Mouse (Mus musculus): Measurements from ENCODE around the gene Csrp3.

Gene Csrp3

DNA sequence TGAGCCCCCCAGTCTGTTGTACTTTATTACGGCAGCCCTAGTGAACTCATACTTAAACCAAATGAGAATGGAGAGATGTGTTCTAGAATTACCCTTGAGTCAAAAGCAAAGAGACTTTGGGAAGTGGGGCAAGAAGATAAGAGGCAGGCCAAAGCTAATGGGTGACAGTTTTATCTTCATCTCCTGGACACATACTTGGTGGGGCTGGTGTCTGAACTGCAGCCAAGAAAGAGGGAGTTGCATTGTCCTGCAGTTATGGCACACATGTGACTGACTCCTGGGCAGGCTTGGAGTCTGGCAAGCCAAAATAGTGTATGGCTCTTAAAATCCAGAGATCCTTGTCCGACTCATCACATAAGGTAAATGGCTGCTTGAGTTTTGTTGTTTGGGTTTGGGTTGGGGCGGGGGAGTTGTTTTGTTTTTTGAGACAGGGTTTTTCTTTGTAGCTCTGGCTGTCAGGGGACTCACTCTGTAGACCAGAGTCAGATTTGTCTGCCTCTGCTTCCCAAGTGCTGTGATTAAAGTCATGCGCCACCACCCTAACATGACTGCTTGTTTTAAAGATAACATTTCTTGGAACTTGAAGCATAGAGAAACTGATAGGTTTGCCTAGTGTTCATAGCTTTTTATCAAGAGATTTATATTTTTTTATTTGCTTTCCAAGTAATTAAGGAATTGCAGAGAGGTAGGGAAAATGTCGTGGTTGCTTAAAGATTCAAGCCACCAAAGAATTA is 18.5 kb downstream of the Csrp3 start:
- 88% methylated on average over 5 of the region's 5 CpGs for WGBS

DNA sequence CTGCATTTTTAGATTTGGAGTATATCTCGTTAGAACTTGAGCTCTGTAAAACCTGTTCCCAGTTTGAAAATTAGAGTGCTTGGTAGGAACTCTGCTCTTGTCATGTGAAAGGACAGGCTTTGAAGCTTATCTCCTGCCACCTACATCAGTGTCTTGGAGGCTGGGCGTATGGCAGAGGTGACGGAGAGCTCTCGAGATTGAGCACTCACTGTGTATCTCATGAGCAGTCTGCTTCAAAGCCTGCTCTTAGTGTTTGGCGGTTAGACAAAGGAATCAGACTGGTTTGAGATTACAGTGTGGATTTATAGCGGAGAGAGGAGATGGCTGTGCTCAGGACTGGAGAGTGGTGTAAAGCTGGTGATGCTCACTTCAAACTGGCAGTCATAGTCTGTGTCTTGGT is 22.7 kb downstream of the Csrp3 start:
- 94% methylated on average over 6 of the region's 6 CpGs for WGBS

DNA sequence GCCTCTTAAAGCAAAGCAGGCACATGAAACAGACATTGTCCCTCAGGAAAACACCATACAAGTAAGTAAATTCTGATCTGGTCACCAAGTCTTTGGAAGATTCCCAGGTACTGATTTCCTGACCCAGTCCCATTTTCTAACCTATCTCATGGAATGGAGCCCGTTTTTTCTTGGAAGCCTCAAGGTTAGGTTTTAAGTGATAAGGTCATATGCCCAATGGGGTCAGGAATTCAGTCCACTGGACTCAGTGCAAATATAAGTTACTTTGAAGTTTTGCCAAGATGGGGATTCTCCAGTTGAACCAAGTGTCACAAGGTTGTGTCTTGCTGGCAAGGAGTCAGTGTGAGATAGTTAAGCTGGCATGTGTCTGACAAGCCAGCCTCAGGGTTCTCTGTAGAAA is 23.2 kb downstream of the Csrp3 start:
- 90% methylated on average over 1 of the region's 1 CpGs for WGBS

DNA sequence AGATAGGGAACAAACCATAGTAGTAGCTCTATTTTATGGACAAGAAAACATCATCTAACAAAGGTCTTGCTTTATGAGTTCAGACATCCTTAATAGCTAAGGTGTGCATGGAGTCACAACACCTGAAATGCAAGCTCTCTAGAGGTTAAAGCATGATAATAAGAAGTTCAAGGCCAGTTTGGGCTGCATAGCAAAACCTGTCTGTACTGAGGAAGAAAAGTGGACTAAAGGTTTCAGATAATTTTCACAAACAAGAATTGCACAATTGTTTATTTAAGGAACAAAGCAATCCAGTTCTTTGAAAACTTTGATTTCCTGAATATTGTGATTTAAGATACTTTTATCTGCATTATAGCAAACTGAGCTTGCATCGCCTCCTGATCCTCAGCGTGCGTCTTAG is 24.2 kb downstream of the Csrp3 start:
- 97% methylated on average over 3 of the region's 3 CpGs for WGBS

DNA sequence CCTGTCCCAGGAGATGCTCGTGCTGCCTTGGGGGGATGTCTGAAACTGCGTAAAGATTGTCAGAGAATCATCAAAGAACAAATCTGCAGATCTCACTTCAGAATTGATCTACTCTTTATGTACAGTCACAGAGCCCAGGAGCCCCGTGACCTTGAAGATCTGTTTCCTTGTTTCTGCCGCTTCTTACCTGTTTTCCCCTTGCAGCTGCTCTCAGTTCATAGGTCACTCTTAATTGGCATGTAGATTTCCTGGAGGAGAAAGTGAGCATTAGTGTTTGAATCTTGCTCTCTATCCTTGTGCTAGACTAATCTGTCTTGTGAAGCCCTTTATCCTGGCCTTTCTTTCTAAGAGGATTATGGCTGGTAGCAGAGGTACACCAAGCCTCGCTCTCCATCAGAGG is 26.2 kb downstream of the Csrp3 start:
- WGBS, result 90% methylated on average over 5 of the region's 5 CpGs

DNA sequence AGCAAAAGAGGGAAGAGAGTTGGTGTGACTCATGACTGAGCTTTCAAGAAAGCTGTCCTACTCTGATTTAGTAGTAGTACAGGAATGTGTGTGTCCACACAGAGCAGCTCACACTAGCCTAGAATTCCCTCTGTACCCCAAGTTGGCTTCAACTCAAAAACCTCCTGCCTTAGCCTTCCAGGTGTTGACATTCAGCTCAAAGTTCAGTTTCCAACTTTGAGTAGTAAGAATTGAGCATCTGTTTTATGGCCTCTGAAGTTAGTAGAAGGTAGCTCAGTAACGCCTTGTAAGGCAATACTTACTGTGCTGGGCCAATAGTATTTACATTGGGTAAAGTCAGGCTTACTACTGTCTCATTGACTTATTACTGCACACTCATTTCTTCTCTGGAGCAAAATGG is 34.2 kb downstream of the Csrp3 start:
- 96% methylated on average over 1 of the region's 1 CpGs for WGBS

DNA sequence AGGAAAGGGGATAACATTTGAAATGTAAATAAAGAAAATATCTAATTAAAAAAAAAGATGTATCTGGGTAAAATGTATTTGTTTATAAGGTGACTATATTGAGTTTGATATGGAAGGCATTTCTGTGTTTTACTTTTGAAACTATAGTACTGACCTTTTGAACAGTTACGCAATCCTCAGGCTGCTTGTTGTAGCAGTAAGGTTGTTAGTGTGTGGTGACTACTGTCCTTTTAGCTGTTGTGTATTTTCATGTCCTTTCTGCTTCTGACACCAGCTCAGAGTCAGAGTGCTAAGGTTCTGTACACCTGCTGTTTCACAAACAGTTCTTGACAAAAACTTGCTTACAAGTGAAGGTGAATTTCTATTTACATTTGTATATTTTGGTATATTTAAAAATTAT is 37.2 kb downstream of the Csrp3 start:
- 95% methylated on average over 1 of the region's 1 CpGs for WGBS

DNA sequence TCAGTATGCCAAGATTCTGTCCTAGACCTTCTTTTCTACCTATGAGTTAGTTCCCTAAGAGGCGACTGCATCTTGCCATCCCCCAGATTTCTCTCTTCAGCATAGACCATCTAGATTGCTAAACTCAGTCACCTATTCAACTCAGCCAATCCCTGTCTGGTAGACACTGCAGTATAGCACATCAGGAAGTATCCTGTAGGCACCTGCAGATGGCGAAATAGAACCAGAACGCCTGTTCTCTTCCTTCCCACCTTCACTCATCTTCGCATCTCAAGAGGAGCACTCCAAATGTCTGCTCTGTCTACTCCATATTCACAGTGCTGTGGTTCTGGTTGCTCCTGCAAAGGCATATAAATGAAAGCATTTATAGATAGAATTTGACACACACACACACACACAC is 41.2 kb downstream of the Csrp3 start:
- WGBS, result 73% methylated on average over 4 of the region's 4 CpGs

DNA sequence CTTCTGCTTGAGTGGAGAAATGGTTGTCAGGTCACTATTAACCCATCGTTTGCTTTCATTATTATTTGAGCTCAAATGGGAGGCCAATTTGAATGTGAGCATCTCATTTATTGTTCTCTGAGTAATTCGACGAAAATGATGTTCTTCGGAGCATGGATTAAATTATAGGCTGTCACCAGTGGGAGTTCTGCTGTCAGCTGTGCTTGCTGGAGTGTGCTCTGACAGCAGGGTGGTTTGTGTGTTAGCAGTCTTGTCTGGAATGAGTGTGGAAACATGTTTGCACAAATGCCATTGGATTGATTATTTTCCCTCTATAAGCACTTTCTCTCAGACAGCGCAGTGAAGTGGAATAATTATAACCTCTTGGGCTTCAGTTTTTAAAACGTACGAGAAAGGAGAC is 44.5 kb downstream of the Csrp3 start:
- 59% methylated on average over 7 of the region's 7 CpGs for WGBS

DNA sequence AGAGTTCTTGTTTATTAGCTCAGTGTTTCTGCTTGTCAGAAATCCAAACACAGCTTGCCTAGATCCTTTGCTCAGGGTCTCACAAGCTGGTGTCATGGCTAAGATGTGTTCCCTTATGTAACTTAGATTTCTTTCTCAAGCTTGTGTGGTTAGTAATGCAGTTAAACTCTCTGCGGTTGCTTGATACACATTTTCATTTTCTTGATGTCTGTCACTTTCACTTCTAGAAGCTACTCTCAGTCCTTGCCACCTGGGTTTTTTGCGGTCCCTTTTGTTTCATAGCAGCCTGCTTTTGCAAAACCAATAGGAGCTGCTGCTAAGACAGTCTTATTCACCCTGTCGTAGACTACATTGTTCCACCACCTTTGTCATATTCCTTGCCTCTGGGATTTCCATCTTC is 52.7 kb downstream of the Csrp3 start:
- WGBS, result 79% methylated on average over 3 of the region's 3 CpGs

DNA sequence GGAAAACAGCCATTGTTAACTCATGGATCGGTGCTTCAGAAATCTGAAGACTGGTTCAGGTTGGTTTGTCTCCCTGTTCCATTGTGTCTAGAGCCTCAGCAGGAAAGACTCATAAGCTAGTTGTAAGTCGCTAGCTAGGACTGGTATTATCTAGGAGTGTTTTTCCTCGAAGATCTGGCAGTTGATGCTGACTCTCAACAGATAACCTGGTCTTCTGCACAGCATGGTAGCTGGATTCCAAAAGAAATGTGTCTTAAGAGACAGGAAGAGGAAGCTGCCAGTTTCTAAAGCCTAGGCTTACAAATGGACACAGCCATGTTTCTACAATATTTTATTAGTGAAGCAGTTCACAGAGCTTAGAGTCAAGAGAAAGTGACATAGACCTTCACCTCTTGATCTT is 56.4 kb downstream of the Csrp3 start:
- 77% methylated on average over 3 of the region's 3 CpGs for WGBS

DNA sequence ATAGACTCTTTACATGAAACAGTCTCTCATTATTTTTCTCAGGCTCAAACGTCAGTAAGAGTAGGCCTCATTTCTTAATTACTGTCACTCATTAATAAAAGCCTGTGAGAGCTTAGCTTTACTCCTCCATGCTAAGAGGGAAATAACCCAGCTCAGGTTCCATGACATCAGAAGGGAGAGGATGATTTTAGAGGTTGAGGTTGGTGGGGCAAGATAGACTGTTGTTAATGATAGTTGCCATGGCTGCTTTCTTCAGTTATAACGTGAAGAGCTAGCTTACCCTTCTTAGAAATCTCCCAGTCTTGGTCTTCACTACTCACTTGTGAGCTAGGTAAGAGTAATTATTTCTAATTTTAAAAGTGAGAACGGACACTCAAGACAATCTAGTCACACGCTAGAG is 57.7 kb downstream of the Csrp3 start:
- WGBS, result 41% methylated on average over 4 of the region's 4 CpGs

DNA sequence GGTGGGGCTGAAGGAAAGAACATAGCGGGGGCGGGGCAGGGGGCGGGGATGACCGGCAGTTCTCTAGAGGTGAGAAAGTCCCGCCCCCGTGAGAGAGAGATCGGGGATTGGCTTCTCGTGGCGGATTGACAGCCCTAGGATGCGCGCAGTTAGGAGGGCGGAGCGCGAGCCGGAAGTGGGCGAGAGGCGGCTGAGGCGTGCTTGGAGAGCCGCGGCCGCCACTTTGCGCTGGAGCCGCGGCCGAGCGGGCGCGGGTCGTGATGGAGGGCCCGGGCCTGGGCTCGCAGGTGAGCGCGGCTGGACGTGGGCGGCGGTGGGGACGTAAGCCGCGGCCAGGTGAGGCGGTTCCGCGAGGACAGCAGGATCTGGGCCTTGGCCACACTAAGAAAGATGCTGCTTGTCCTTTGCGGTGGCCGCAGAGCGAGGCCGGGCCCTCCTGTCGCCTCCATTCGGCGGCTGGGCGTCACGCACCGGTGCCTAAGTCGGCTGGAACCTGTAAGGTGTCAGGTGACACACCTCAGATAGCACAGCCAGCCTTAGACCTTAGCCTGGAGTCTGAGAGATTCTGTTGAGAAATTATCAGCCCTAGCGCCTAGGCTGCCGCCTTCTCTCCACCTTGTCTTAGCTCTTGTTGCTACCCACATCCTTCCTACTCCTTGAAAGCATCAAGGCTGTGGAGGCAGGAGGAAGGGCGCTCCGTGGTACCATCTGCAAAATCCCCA is 58.8 kb downstream of the Csrp3 start, which contains the start of gene Zdhhc13:
Zdhhc13 (plus strand) TSS at position 153 of the 722 bp plus-strand sequence.
- WGBS, result under 1% methylated on average over 57 of the region's 57 CpGs

DNA sequence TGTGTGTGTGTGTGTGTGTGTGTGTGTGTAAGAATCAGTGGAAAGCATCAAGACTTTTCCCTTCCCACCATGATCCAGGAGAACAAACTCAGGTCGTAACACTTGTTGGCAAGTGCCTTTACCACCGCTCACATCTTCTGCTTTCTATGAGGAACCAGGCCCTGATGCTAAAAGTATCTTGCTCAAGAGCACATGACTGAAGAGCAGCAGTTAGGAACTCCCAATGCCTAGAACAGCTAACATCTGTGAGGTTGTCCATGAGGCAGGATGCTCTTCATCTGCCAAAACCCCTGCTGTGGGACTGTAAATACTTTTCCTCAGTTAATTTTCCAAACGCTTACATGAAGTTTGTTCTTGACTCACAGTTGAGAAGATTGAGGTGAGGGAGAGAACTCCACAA is 59.5 kb downstream of the Csrp3 start:
- WGBS, result 49% methylated on average over 3 of the region's 3 CpGs

DNA sequence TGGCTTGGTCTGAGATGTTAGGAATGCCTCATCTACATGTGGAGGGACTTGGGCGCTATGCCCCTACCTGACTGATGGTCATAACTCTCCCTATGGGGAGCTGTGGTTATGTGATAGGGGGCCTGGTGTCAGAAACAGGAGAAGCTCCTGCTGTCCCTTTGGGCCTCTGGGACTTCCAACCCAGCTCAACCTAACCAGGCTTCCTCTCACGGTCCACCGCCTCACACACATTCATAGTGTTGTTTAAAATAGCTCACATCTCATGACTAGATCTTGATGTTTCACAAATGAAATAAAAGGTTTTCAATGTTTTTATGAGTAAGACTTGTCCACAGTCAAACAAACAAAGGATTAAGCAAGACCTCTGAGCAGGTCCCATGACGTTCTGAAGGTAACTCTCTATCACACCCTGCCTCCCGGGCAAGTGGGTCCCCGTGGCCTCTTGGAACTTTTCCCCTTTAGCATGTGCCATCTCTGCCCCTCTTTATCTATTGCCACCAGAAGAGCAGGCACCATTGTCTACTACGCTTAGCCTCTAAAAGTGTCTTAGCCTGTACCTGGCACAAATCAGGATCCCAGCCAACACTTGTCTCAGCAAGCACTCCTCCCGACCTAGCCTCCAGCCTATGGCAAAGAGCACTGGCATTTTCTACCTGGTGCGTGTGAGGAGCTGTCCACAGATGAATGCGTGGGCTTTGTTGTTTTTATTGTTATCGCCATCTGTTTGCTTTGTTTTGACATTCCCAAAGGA is 62.9 kb downstream of the Csrp3 start:
- WGBS, result 89% methylated on average over 11 of the region's 11 CpGs

DNA sequence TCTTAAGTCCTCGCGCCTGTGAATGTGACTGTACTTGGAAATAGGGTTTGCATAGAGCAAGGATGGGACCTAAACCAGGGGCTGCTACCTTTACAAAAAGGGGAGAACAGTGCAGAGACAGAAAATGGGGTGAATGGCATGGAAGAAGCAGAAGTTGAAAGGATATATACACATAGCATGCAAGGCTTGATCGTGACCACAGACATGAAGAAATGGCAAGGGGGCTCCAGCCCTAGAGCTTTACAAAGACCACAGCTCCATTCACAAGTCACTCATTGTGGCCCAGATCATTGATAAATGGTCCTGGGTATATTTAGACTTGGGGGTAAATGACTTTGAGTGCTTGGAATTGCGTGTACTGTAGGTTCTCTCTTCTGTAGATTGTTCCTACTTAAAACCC is 65.4 kb downstream of the Csrp3 start:
- WGBS, result 88% methylated on average over 4 of the region's 4 CpGs
